Mouse (Mus musculus) forebrain, embryonic 16.5 days (tissue): ENCODE results near the gene Ccdc92b. TPM values are rescaled to one million over a fixed set of nuclear protein-coding genes. Genes with fewer than 3 reads are reported as not detected.

ENCODE experiments used
- ATAC-seq: fragments of 200-750 bp; cut with Nextera tagmentation; 2 replicates; pipeline ENCODE4 v1.8.0; 2017; ENCODE audit warnings: mild to moderate bottlenecking, moderate library complexity
- H3K27ac ChIP-seq: fragments of 300-500 bp; sonication (generic); 2 replicates; pipeline ENCODE4 v1.5.1; 2014; ENCODE audit warnings: low read length, control low read depth
- H3K27me3 ChIP-seq: fragments of 300-500 bp; sonication (generic); replicated peaks from 2 replicates; pipeline ENCODE4 v1.6.1; 2014; ENCODE audit warnings: low read length; ENCODE audit not compliant: control insufficient read depth, insufficient read depth
- H3K36me3 ChIP-seq: fragments of 300-500 bp; sonication (generic); 2 replicates; pipeline ENCODE4 v1.6.1; 2014; ENCODE audit not compliant: control insufficient read depth, insufficient read depth
- H3K4me1 ChIP-seq: fragments of 300-500 bp; sonication (generic); replicated peaks from 2 replicates; pipeline ENCODE4 v1.6.1; 2014; ENCODE audit warnings: low read length; ENCODE audit not compliant: control insufficient read depth, insufficient read depth
- H3K4me2 ChIP-seq: fragments of 300-500 bp; sonication (generic); 2 replicates; pipeline ENCODE4 v1.6.1; 2014; ENCODE audit warnings: mild to moderate bottlenecking, low read length, control low read depth
- H3K4me3 ChIP-seq: fragments of 300-500 bp; sonication (generic); replicated peaks from 2 replicates; pipeline ENCODE4 v1.5.1; 2014; ENCODE audit warnings: mild to moderate bottlenecking, low read length, control low read depth
- H3K9ac ChIP-seq: fragments of 300-500 bp; sonication (generic); replicated peaks from 2 replicates; pipeline ENCODE4 v1.6.1; 2014; ENCODE audit warnings: low read depth, low read length, control low read depth
- H3K9me3 ChIP-seq: fragments of 300-500 bp; sonication (generic); 2 replicates; pipeline ENCODE4 v1.6.1; 2016; ENCODE audit warnings: low read length; ENCODE audit not compliant: control insufficient read depth
- WGBS: fragments of 180-500 bp; shearing (Covaris S2); extraction: QIAGEN DNeasy Blood & Tissue Kit; methylation state at CpG from one replicate; pipeline ENCODE4 v1.1.7; 2014; 5-methylcytosine and 5-hydroxymethylcytosine counted together
- polyA plus RNA-seq: library from polyadenylated mRNA; unstranded; fragments of >200 nt; fragmentation: Nextera tagmentation; extraction: Ambion mirVana; gene quantifications from 2 replicates; pipeline ENCODE4 v1.2.1, GENCODE M21; 2015

The Ccdc92b gene
- polyA plus RNA-seq, 1 experiment from 2014 or later = 3.4 TPM

DNA sequence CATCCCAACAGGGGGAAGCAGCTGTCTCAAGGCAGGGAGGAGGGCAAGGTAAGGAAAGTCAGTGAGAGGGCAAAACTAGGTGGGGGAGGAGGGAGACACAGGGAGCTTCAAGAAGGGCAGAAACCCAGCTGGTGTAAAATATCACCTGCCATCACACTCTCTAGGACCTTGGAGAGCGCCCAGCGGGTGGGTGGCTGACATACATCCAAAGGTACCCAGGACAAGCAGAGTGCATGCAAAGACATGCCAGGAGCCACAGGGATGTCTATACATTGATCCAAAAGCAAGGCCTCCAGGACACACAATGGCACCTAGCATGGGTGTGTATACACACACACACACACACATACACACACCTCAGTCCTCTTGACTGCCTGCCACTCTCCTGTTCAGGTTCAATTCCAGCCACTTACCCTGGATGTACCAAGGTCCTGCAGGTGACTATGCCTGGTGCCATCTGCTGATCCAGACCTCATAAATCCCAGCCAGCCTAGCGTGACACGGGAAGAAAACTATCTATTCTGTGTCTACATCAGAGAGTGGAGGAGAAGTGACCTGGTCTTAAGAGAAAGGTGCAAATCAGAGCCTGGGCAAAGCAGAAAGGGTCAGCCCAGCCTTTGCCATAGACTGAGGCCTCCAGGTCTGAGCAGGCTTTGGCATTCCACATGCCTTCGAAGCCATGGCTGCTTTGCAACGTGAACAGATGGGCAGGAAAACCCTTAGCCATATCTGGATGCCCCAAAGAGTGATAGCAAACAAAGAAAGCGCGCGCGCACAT is 34.3 kb upstream of the Ccdc92b start:
- Histone ChIP-seq H3K9me3 (no peaks in the 10 kb centered on the region), H3K4me3 (no peak overlapping the region), H3K27ac (no peak overlapping the region), H3K4me1 (peaks cover 13% of the 10 kb centered on the region; the same call in 1 of the 2 replicates), H3K9ac (no peak overlapping the region), H3K27me3 (peaks cover 20% of the 10 kb centered on the region), H3K36me3 (no peaks in the 10 kb centered on the region), H3K4me2 (no peak overlapping the region)
- WGBS = 69% methylated on average over 10 of the region's 10 CpGs
- ATAC-seq = no peak

DNA sequence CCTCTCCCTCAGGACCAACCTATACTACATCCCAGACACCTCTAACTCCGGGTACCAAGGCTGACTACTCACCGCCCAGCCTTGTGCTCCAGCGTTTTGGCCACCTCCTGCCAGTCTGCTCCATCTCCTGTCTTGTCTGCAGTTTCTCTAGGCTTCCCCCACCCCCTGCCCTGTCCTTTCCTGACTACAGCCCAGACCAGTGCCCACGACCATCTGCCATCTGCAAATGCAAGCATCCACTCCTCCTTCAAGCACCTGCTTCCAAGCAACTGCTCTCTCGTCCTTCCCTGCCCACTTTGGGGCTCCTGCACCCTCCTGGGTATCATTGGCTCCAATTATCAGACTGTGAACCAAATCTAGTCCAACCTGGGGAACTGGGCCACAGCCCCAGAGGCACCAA is 33.0 kb upstream of the Ccdc92b start:
- WGBS = 69% methylated on average over 5 of the region's 5 CpGs
- Histone ChIP-seq H3K4me1 (peaks cover 13% of the 10 kb centered on the region), H3K4me2 (no peak overlapping the region), H3K27me3 (peaks cover 29% of the 10 kb centered on the region), H3K9ac (no peak overlapping the region), H3K9me3 (no peaks in the 10 kb centered on the region), H3K4me3 (no peak overlapping the region), H3K27ac (no peak overlapping the region), H3K36me3 (no peaks in the 10 kb centered on the region)
- no peak for ATAC-seq

DNA sequence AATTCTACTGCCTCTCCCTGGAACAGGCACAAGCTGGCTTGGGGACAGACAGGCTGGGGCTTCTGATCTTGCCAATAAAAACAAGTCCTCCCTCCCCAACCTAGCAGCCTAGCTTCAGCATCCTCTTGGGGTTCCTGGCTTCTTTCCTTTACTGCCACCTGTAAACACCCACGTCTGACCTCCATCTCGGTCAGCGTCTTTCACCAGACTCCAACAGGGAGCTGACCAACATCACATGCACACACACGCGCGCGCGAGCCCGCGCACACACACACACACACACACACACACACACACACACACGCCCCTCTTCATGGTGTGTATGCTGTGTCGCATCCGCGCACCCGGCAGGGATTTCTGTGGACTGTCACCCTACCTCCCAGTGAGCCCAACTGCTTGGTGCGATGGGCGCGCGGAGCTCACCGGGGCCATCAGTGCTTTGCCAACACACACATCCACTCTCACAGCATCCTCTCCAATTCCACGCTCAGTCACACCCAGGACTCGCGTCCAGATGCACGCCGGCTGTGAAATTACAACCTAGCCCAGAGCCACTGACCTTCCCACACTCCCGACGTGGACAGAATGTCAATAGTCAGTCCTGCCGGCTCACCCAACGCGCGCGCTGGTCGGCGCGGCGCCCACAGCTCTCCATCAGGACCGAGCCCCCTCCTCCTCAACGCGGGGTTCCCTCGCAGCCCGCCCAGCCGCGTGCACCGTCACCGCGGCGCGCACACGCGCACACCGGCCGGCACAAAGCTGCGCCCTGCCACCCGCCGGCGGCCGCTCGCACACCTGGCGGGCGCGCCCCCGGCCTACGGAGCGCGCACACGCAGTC is 29.8 kb upstream of the Ccdc92b start:
- Histone ChIP-seq H3K9ac (peak overlapping the region; percentile 72), H3K27me3 (peaks cover 29% of the 10 kb centered on the region), H3K4me1 (peaks cover 13% of the 10 kb centered on the region), H3K27ac (peak overlapping the region; percentile 48), H3K4me3 (peak overlapping the region; percentile 59), H3K4me2 (peak overlapping the region; percentile 61), H3K9me3 (no peaks in the 10 kb centered on the region), H3K36me3 (no peaks in the 10 kb centered on the region)
- ATAC-seq = peak; percentile 91
- WGBS = 2% methylated on average over 66 of the region's 66 CpGs

DNA sequence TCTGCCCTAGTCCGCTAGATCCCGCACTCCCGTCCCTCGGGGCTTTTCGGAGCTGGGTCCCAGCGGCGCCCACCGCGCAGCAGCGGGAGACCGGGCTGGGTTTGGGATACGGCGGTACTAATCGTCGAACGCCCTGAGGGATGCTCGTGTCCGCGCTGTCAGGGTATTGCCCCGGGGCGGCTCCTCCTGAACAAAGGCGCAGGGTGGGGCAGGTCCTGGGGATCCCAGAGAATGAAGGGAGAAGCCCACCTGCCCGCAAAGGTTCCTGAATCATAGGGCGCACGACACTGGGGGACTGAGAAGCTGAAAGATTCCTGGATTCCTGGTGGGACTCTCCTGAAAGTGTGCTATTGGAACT is 29.2 kb upstream of the Ccdc92b start:
- H3K27ac ChIP-seq = peak overlapping the region; percentile 48
- peak overlapping the region; percentile 59 for H3K4me3 ChIP-seq
- peak overlapping the region; percentile 72 for H3K9ac ChIP-seq
- WGBS = 2% methylated on average over 25 of the region's 25 CpGs
- H3K27me3 ChIP-seq = peaks cover 29% of the 10 kb centered on the region
- peak overlapping the region; percentile 61 for H3K4me2 ChIP-seq
- peak; percentile 39; the same call in 1 of the 2 replicates for ATAC-seq
- no peaks in the 10 kb centered on the region for H3K9me3 ChIP-seq
- H3K36me3 ChIP-seq = no peaks in the 10 kb centered on the region
- H3K4me1 ChIP-seq = peaks cover 12% of the 10 kb centered on the region

DNA sequence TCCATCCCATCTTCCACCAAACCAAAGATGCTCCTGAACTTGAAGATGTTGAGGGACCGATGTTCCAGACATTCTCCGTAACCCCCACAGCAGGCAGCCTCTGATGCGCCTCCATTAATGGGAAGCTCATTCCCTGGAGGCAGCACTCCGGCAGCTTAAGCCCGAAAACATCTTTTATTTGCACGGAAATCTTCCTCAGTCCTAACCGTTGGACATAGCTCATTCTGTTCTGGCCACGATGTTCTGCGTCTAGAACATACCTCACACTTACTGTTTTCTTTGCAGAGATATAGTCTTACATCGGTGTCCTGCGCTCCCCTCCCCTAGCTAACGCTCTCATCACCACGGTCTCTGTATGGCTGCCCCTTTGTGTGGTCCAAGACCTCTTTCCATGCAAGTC is 28.7 kb upstream of the Ccdc92b start:
- Histone ChIP-seq H3K36me3 (no peaks in the 10 kb centered on the region), H3K9ac (peak overlapping the region; percentile 72), H3K9me3 (no peaks in the 10 kb centered on the region), H3K4me2 (peak overlapping the region; percentile 61), H3K27ac (no peak overlapping the region), H3K4me1 (peaks cover 9% of the 10 kb centered on the region), H3K4me3 (peak overlapping the region; percentile 59), H3K27me3 (peaks cover 29% of the 10 kb centered on the region)
- no peak for ATAC-seq
- WGBS = 27% methylated on average over 13 of the region's 13 CpGs

GRCm38 (mm10) chr11:74592246-74592645 is 27.2 kb upstream of the Ccdc92b start:
- no peak overlapping the region for H3K9ac ChIP-seq
- ATAC-seq = no peak
- 71% methylated on average over 3 of the region's 3 CpGs for WGBS
- no peaks in the 10 kb centered on the region for H3K36me3 ChIP-seq
- H3K27ac ChIP-seq = no peak overlapping the region
- H3K9me3 ChIP-seq = no peaks in the 10 kb centered on the region
- H3K4me2 ChIP-seq = no peak overlapping the region
- H3K4me3 ChIP-seq = no peak overlapping the region
- peaks cover 7% of the 10 kb centered on the region for H3K4me1 ChIP-seq
- H3K27me3 ChIP-seq = peaks cover 29% of the 10 kb centered on the region

GRCm38 (mm10) chr11:74597283-74597989 is 22.0 kb upstream of the Ccdc92b start:
- 84% methylated on average over 4 of the region's 4 CpGs for WGBS
- Histone ChIP-seq H3K36me3 (no peaks in the 10 kb centered on the region), H3K27ac (no peak overlapping the region), H3K4me1 (no peaks in the 10 kb centered on the region), H3K9ac (no peak overlapping the region), H3K4me2 (no peak overlapping the region), H3K9me3 (no peaks in the 10 kb centered on the region), H3K4me3 (no peak overlapping the region), H3K27me3 (no peaks in the 10 kb centered on the region)
- no peak for ATAC-seq

DNA sequence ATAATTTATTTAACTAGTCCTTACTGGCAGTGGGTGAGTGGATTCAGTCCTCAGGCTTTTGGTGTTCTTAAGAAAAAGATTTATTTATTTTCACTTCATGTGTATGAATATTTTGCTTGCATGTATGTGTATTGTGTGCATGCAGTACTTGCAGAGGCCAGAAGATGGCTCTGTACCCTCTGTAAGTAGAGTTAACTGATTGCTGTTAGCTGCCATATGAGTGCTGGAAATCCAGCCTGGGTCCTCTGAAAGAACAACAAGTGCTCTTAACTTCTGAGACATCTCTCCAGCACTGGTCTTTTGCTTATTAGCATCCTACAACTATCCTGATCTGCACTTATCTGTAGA is 21.4 kb upstream of the Ccdc92b start:
- Histone ChIP-seq H3K9me3 (no peaks in the 10 kb centered on the region), H3K4me3 (no peak overlapping the region), H3K27ac (no peak overlapping the region), H3K27me3 (no peaks in the 10 kb centered on the region), H3K4me1 (no peaks in the 10 kb centered on the region), H3K9ac (no peak overlapping the region), H3K4me2 (no peak overlapping the region), H3K36me3 (no peaks in the 10 kb centered on the region)
- no peak for ATAC-seq

DNA sequence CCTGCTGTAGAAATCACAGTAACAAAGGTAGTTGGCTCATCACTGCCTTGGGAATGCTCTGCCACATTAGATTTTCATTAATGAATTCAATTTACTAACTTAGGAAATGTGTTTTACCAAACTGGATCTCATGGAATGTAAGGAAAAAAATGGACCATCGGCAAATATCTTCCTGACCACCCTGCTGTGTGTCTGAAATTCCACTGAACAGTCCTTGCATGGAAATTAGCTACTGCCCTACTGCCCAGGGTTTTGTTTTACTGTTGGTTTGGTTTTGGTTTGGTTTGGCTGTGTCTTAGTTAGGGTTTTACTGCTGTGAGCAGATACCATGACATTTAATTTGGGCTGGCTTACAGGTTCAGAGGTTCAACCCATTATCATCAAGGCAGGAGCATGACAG is 17.1 kb upstream of the Ccdc92b start:
- Histone ChIP-seq H3K4me2 (no peak overlapping the region), H3K4me1 (no peaks in the 10 kb centered on the region), H3K36me3 (no peaks in the 10 kb centered on the region), H3K4me3 (no peak overlapping the region), H3K27ac (no peak overlapping the region), H3K27me3 (no peaks in the 10 kb centered on the region), H3K9me3 (no peaks in the 10 kb centered on the region), H3K9ac (no peak overlapping the region)
- WGBS = 93% methylated on average over 1 of the region's 1 CpGs
- no peak for ATAC-seq
